Mouse (Mus musculus): Measurements from ENCODE around the gene Esrp2.

Esrp2 gene

GRCm38 (mm10) chr8:106136156-106137130 lies at the start of gene Esrp2:
Esrp2 (minus strand) TSS chr8:106136974.
- DNase-seq (ENCODE audit: low read depth, low spot score): peak; percentile 39

- no peak for DNase-seq (ENCODE audit: low read depth, low spot score)
These were observed 49.6 kb upstream of the Esrp2 start for GRCm38 (mm10) chr8:106186394-106186793.

DNA sequence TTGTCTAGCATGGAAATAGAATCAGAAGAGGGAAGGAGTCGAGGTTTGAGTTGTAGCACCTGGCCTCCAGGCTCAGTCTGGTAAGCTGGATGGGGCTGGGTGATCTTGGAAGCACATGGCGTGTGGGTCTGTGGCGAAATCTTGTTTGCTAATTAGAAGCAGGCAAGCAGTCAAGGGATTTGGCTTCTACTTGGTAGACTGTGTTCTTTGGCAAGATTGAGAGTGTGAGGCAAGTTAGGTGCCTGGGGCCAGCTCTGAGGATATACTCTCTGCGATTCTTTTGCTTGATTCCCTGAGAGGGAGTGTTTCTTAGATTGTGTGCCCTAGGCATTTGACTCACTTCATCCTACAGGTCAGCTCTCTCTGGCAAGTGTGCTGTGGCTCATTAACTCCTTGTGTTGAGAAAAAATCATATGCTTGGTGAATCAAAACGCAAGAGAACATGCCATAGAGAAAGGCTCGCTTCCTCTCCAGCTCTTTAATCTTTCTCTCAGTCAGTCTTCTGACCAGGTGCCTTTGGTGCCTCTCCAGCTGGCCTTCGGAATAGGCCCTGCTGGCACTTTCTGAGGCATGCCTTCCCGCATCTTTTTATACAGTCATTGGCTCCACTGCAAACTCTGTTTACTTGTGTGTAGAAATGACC lies 49.0 kb upstream of the Esrp2 start:
- no peak for DNase-seq (ENCODE audit: low read depth, low spot score)

GRCm38 (mm10) chr8:106178428-106178827 lies 41.7 kb upstream of the Esrp2 start:
- DNase-seq (ENCODE audit: low read depth, low spot score): no peak

- no peak for DNase-seq (ENCODE audit: low read depth, low spot score)
These were observed 40.8 kb upstream of the Esrp2 start for GRCm38 (mm10) chr8:106177594-106177993.

DNA sequence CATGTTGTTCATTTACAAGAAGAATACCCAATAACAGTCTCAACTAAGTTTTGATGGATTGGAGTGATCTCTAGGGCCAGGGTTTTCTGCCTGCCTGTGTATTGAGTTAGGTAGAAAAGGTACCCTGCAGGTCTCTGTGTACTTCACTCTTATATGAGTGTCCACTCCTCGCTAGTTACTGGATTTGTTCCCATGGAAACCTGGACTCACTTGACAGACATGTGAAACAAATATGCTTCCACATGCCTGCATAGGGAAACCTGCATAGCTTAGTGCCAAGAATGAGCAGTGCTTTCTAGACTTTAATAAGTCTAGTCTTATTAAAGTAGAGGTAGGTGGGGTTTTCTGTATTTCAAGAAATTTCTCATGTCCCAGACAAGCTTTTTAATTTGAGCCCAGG lies 40.1 kb upstream of the Esrp2 start:
- DNase-seq (ENCODE audit: low read depth, low spot score): no peak

DNA sequence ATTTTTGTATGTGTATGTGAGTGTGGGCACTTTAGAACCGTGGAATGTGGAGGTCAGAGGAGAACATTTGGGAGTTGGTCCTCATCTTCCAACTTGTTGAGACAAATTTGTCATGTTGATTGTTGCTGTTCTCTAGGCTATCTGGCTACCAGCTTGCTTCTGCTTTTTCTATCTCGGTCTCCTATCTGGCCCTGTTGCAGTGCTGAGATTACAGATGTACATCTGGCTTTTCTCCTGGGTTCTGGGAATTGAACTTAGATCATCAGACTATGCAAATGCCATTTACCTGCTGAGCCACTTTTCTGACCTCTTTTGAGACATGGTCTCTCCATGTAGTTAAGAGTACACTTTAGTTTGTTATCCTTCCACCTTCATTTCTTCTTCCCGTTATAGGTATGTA lies 36.8 kb upstream of the Esrp2 start:
- DNase-seq (ENCODE audit: low read depth, low spot score): no peak

GRCm38 (mm10) chr8:106169934-106170480 lies 33.2 kb upstream of the Esrp2 start:
- DNase-seq (ENCODE audit: low read depth, low spot score): peak; percentile 17

GRCm38 (mm10) chr8:106169017-106169933 lies 32.5 kb upstream of the Esrp2 start:
- DNase-seq (ENCODE audit: low read depth, low spot score): peak; percentile 35

DNA sequence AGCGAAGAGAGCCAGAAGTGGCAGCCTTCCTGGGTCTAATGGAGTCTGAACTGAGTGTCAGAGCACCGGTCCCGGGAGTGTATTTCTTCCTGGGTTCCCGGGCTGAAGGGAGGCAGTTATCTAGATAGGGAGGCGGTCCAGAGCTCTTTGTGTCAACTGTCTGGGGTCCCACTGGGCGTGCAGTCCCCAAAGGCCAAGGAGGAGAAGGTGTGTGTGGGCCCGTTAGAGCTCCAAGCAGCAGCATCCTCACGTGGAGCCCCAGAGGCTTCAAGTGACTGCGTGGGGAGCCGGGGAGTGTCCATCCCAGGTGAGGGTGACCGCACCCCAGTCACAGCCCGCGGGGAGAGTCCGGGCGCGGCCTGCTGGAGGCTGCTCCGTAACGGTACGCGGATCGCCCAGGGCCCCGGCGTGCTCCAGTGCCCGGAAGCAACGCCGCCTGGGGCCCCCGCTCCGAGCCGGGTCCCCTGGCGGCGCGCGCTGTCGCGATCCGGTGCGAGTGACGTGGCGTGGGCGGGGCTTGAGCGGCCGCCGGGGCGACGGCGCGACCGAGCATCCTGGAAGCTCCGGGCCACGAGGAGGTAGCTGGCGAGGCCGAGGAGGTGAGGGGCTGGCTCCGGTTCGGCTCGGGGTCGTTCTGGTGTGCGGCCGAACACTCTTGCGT lies 31.7 kb upstream of the Esrp2 start, which contains the start of gene Slc7a6:
Slc7a6 (plus strand) TSS at position 502 of the 661 bp plus-strand sequence.
- peak; percentile 71 for DNase-seq (ENCODE audit: low read depth, low spot score)

GRCm38 (mm10) chr8:106165460-106165859 lies 28.7 kb upstream of the Esrp2 start:
- DNase-seq (ENCODE audit: low read depth, low spot score): peak; percentile 61

DNA sequence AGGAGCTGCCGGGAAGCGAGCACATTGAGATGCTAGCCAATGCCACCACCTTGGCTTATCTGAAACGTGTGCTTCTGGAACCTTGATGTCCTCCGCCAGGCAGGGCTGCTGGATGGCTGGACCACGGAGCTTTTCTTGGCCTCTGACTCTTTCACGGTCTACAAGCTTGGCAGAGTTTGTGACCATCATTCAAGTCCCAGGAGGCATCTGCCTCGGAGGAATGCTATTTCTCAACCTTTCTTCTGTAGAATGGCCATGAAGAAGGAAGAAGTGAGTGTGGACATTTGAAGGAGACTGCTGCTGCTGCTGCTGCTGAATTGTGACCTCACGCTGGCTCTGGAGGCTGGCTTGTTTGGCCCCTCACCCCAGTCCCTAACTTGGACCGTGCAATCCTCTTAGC lies 26.5 kb upstream of the Esrp2 start:
- DNase-seq (ENCODE audit: low read depth, low spot score): no peak

- DNase-seq (ENCODE audit: low read depth, low spot score): no peak
These were observed 23.1 kb upstream of the Esrp2 start for GRCm38 (mm10) chr8:106159876-106160275.

DNA sequence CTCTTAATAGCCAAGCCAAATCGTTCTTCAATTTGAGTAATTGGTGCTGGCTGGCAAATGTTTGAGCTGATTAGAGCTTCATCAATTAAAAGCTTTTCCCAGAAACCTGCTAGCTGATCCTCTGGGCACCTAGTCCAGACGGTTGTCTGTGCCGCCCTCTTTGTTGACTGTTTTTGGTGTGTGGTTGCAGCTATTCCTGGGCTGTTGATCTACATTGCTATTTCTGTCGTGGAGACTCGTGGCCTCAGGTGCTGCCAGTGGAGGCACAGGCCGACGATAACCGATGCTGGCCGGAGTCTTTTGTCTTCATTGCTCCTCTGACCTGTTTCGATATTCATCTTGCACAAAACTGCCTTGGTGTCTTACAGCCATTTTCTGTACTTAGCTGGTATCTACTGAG lies 21.6 kb upstream of the Esrp2 start:
- no peak for DNase-seq (ENCODE audit: low read depth, low spot score)

GRCm38 (mm10) chr8:106157419-106157818 lies 20.6 kb upstream of the Esrp2 start:
- DNase-seq (ENCODE audit: low read depth, low spot score): no peak

DNA sequence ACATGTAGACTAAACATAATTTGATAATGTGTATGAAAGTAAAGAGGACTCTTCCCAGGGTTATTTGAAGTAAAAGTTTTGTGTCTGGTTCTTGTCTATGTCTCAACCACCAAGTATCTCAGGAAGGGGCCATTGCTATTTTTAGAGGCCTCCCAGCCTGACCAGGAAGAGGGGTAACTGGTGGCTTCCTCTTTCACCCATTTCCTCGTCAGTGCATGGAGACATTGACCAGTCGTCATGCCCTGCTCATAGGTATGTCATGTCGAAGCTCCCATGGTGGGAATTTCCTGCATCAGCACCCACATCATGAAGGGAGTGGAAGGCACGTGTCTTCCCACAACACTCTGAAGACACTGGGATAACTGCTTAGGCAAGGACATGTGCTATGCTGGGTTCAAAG lies 16.1 kb upstream of the Esrp2 start:
- no peak for DNase-seq (ENCODE audit: low read depth, low spot score)

- no peak for DNase-seq (ENCODE audit: low read depth, low spot score)
These were observed 14.3 kb upstream of the Esrp2 start for GRCm38 (mm10) chr8:106151041-106151440.

DNA sequence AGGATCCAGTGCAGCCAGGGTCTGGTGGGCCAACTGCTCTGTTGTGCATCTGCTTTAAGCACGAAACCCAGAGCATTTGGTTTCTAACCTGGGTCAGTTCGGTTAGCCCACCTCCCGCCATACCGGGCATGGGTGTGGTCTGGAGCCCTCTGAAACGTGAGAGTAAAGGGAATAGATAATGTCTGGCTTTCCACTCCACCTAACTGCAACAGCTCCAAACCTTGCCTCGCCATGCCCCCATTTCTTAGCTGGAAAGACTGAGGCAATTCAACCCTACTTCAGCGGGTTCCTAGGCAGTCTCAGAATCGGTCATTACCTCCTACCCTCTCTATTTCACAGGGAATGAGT lies 13.9 kb upstream of the Esrp2 start:
- no peak for DNase-seq (ENCODE audit: low read depth, low spot score)

DNA sequence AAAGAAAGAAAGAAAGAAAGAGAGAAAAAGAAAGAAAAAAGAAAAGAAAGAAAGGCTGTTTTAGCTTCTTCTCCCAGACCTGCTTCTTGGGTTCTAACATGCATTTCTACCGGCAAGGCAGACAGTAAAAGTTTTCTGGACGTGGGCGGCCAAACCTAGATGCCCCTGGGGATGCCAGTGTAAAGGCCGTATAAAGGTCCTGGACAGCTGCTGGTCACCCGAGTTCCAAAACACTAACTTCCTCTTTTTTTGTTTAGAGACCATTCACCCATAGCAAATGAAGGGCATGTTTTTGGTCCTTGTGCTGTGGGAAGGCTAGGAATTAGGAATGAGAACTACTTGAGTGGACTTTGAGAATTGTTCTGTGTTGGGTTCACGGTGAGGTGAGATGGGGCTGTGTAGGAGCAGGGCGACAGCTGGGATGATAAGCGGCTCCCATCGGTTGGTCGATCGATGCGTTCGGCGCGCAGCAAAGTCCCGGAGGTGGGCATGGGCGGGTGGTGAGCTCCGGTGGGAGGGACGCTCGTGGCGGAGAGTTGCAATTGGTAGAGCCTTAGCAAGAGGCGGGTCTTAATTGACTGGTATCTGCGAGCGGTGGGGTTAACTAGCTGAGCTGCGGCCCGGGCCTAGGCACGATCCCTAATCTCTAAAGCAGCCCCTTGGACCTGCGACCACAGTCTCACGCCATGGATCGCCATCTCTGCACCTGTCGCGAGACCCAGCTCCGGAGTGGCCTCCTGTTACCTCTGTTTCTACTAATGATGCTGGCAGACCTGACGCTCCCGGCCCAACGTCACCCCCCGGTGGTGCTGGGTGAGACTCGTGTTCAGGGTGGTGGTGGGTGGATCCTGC lies 13.3 kb upstream of the Esrp2 start, which contains the start of gene Pla2g15:
Pla2g15 (plus strand) TSS at position 599 of the 852 bp plus-strand sequence.
- peak; percentile 91 for DNase-seq (ENCODE audit: low read depth, low spot score)

GRCm38 (mm10) chr8:106149025-106149424 lies 12.3 kb upstream of the Esrp2 start:
- DNase-seq (ENCODE audit: low read depth, low spot score): no peak
